Mouse (Mus musculus): ENCODE measurements around the gene BC107364. TPM values are rescaled to one million over a fixed set of nuclear protein-coding genes. Genes with fewer than 3 reads are reported as not detected.
A peak's percentile ranks its signal among the peaks of the same experiment; 100 is the strongest.
"Not testable (repeated sequence)": the region's sequence is repeated elsewhere in the genome, so short reads cannot be mapped to it uniquely, and the experiment has no call there.

The BC107364 gene
- total RNA-seq, 2 experiments from 2014 or later: not detected

- TF ChIP-seq CTCF (conservative IDR thresholded peaks at IDR 0.05): no peak
- H3K27ac ChIP-seq: no peak overlapping the region
- DNase-seq (ENCODE audit: low spot score in 2 of 2): no peak
- H3K4me3 ChIP-seq: no peak overlapping the region
Observed at GRCm38 (mm10) chr3:96417850-96418815, 34.0 kb downstream of the BC107364 start.

GRCm38 (mm10) chr3:96416595-96416994 is 35.5 kb downstream of the BC107364 start:
- Histone ChIP-seq H3K27ac (no peak overlapping the region), H3K4me3 (no peak overlapping the region)
- no peak for TF ChIP-seq CTCF (conservative IDR thresholded peaks at IDR 0.05)
- no peak for DNase-seq (ENCODE audit: low spot score in 2 of 2)

GRCm38 (mm10) chr3:96416056-96416455 is 36.0 kb downstream of the BC107364 start:
- Histone ChIP-seq H3K27ac (no peak overlapping the region), H3K4me3 (no peak overlapping the region)
- no peak for TF ChIP-seq CTCF (conservative IDR thresholded peaks at IDR 0.05)
- DNase-seq (ENCODE audit: low spot score in 2 of 2): no peak

GRCm38 (mm10) chr3:96414951-96415327 is 37.2 kb downstream of the BC107364 start:
- peak overlapping the region; percentile 70 for H3K4me3 ChIP-seq
- no peak for DNase-seq (ENCODE audit: low spot score in 2 of 2)
- TF ChIP-seq CTCF (conservative IDR thresholded peaks at IDR 0.05): no peak
- H3K27ac ChIP-seq: peak overlapping the region; percentile 84; the same call in 1 of the 2 replicates

- Histone ChIP-seq H3K27ac (peak overlapping the region; percentile 84), H3K4me3 (peak overlapping the region; percentile 70)
- no peak for TF ChIP-seq CTCF (conservative IDR thresholded peaks at IDR 0.05)
- DNase-seq (ENCODE audit: low spot score in 2 of 2): peak; percentile 72 to 77
Observed at GRCm38 (mm10) chr3:96414126-96414950, 37.8 kb downstream of the BC107364 start.

- H3K4me3 ChIP-seq: peak overlapping the region; percentile 70
- DNase-seq (ENCODE audit: low spot score in 2 of 2): no peak
- no peak overlapping the region for H3K27ac ChIP-seq
- TF ChIP-seq CTCF (conservative IDR thresholded peaks at IDR 0.05): no peak
Observed at GRCm38 (mm10) chr3:96413581-96414125, 38.5 kb downstream of the BC107364 start.

- no peak for DNase-seq (ENCODE audit: low spot score in 2 of 2)
- TF ChIP-seq CTCF (conservative IDR thresholded peaks at IDR 0.05): peak; percentile 57
- H3K27ac ChIP-seq: no peak overlapping the region
- no peak overlapping the region for H3K4me3 ChIP-seq
Observed at GRCm38 (mm10) chr3:96411821-96412220, 40.3 kb downstream of the BC107364 start.

- no peak for DNase-seq (ENCODE audit: low spot score in 2 of 2)
- no peak overlapping the region for H3K27ac ChIP-seq
- TF ChIP-seq CTCF (conservative IDR thresholded peaks at IDR 0.05): peak; percentile 64
- no peak overlapping the region for H3K4me3 ChIP-seq
Observed at GRCm38 (mm10) chr3:96410966-96411365, 41.1 kb downstream of the BC107364 start.

GRCm38 (mm10) chr3:96409701-96410246 is 42.3 kb downstream of the BC107364 start:
- DNase-seq (ENCODE audit: low spot score in 2 of 2): no peak
- TF ChIP-seq CTCF (conservative IDR thresholded peaks at IDR 0.05): no peak
- no peak overlapping the region for H3K4me3 ChIP-seq
- H3K27ac ChIP-seq: no peak overlapping the region

- H3K27ac ChIP-seq; DNase-seq (ENCODE audit: low spot score in 2 of 2); H3K4me3 ChIP-seq: not testable (repeated sequence)
Observed at GRCm38 (mm10) chr3:96408111-96408510, 44.0 kb downstream of the BC107364 start.

GRCm38 (mm10) chr3:96405541-96406503 is 46.3 kb downstream of the BC107364 start:
- DNase-seq (ENCODE audit: low spot score in 2 of 2): no peak
- TF ChIP-seq CTCF (conservative IDR thresholded peaks at IDR 0.05): no peak
- Histone ChIP-seq H3K4me3 (no peak overlapping the region), H3K27ac (no peak overlapping the region)

- no peak for DNase-seq (ENCODE audit: low spot score in 2 of 2)
- Histone ChIP-seq H3K4me3 (no peak overlapping the region), H3K27ac (no peak overlapping the region)
- TF ChIP-seq CTCF (conservative IDR thresholded peaks at IDR 0.05): no peak
Observed at GRCm38 (mm10) chr3:96405004-96405403, 47.1 kb downstream of the BC107364 start.

Measured in layer of hippocampus, adult 2 months (tissue).